Mouse (Mus musculus): ENCODE measurements around the gene Mdga2. TPM values are rescaled to one million over a fixed set of nuclear protein-coding genes. Genes with fewer than 3 reads are reported as not detected.

The Mdga2 gene
- total RNA-seq (2021) = under 1 TPM; 0.74 to 0.83 TPM

GRCm38 (mm10) chr12:67222221-67223025, at the start of gene Mdga2:
TSS of gene Mdga2 (minus strand) at chr12:67222549.
- peak; percentile 8 for DNase-seq

GRCm38 (mm10) chr12:67267409-67267808, 45.1 kb upstream of the Mdga2 start:
- no peak for DNase-seq

- no peak for DNase-seq
These were observed 1.2 kb upstream of the Mdga2 start for GRCm38 (mm10) chr12:67223530-67223929.

- peak; percentile 24 for DNase-seq
These were observed 774 bp downstream of the Mdga2 start for GRCm38 (mm10) chr12:67221329-67222220.

- peak; percentile 8 for DNase-seq
These were observed 1.6 kb downstream of the Mdga2 start for GRCm38 (mm10) chr12:67220641-67221231.

- no peak for DNase-seq
These were observed 2.3 kb downstream of the Mdga2 start for GRCm38 (mm10) chr12:67220041-67220440.

GRCm38 (mm10) chr12:67219564-67219963, 2.8 kb downstream of the Mdga2 start:
- DNase-seq = no peak

GRCm38 (mm10) chr12:67212801-67213200, 9.5 kb downstream of the Mdga2 start:
- DNase-seq = no peak

- no peak for DNase-seq
These were observed 44.2 kb downstream of the Mdga2 start for GRCm38 (mm10) chr12:67178155-67178554.

- no peak for DNase-seq
These were observed 65.6 kb downstream of the Mdga2 start for GRCm38 (mm10) chr12:67156569-67157237.

GRCm38 (mm10) chr12:67153077-67153476, 69.3 kb downstream of the Mdga2 start:
- no peak for DNase-seq

- no peak for DNase-seq
These were observed 80.7 kb downstream of the Mdga2 start for GRCm38 (mm10) chr12:67141605-67142004.

- DNase-seq = no peak
These were observed 82.2 kb downstream of the Mdga2 start for GRCm38 (mm10) chr12:67140131-67140530.

GRCm38 (mm10) chr12:67127457-67127856, 94.9 kb downstream of the Mdga2 start:
- no peak for DNase-seq

GRCm38 (mm10) chr12:67123874-67124273, 98.5 kb downstream of the Mdga2 start:
- DNase-seq = no peak

GRCm38 (mm10) chr12:67118652-67119515, 103.5 kb downstream of the Mdga2 start:
- DNase-seq = no peak

- DNase-seq = no peak
These were observed 118.2 kb downstream of the Mdga2 start for GRCm38 (mm10) chr12:67104171-67104570.

- DNase-seq = no peak
These were observed 127.9 kb downstream of the Mdga2 start for GRCm38 (mm10) chr12:67094414-67094813.

- DNase-seq = no peak
These were observed 131.9 kb downstream of the Mdga2 start for GRCm38 (mm10) chr12:67090420-67090965.

GRCm38 (mm10) chr12:67059136-67060014, 163.0 kb downstream of the Mdga2 start:
- DNase-seq = no peak

Data from heart, postnatal 4 days (tissue).